Comparison of ENCODE assay signal across 22 mouse cellular contexts in the genomic region with DNA sequence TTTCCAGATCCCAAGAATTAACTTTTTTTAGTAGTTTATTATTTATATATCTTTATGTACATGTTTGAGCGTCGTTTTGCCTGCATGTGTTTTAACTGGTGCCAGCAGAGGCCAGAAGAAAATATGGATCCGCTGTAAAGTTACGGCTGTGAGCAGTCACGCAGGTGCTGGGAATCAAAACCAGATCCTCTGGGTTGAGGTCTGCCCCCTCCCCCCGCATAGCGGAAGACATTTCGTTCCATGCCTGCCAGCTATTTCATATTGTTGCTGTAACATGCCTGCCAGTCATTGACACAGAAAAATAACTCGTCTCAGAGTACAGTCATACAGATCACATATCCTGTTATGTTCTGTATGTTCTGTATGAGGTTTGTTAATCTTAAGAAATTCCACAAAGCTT. TPM values are rescaled to one million over a fixed set of nuclear protein-coding genes. Genes with fewer than 3 reads are reported as not detected.
A peak's percentile ranks its signal among the peaks of the same experiment; 100 is the strongest.
DNase-seq lines count a peak whose midpoint lies in the region; ATAC-seq and TF ChIP-seq lines count a peak whose summit lies in the region.
"Had no signal": no experiment of that assay in that cellular context is flagged by ENCODE, and none has a peak within 500 bp of the region (broad histone marks: within the 10 kb centered on the region; RNA-seq: fewer than 3 reads in every experiment).

No protein-coding gene starts in this region.

- WGBS in midbrain, embryonic 11.5 days: 83% methylated on average over 9 of the region's 9 CpGs
- WGBS in midbrain, postnatal 0 days: 86% methylated on average over 9 of the region's 9 CpGs
- WGBS in embryonic facial prominence, embryonic 10.5 days: 73% methylated on average over 9 of the region's 9 CpGs
- WGBS in embryonic facial prominence, embryonic 13.5 days: 28% methylated on average over 9 of the region's 9 CpGs
- 90% methylated on average over 9 of the region's 9 CpGs for WGBS in thymus, adult 2 months
- WGBS in heart, embryonic 10.5 days: 73% methylated on average over 9 of the region's 9 CpGs

- no peak overlapping the region for H3K27ac ChIP-seq in midbrain, embryonic 11.5 days (ENCODE audit: low read depth, low read length)
- H3K27ac ChIP-seq in midbrain, postnatal 0 days (ENCODE audit: low read depth, low read length): no peak overlapping the region
- H3K27ac ChIP-seq in embryonic facial prominence, embryonic 10.5 days (replicated peaks): no peak overlapping the region
- H3K27ac ChIP-seq in embryonic facial prominence, embryonic 13.5 days: 0 out of 2 replicates have a peak overlapping the region, but pooled peaks have one; percentile 5
- no peak overlapping the region for H3K27ac ChIP-seq in thymus, adult 2 months (ENCODE audit: control insufficient read depth, insufficient read depth, low read length)
- H3K27ac ChIP-seq in heart, embryonic 10.5 days: no peak overlapping the region
- H3K27ac ChIP-seq: embryonic facial prominence, embryonic 12.5 days; forebrain, embryonic 13.5 days; forebrain, embryonic 15.5 days had no signal

- H3K4me3 ChIP-seq in midbrain, embryonic 11.5 days (ENCODE audit: low read depth, low read length): no peak overlapping the region
- H3K4me3 ChIP-seq in midbrain, postnatal 0 days (ENCODE audit: low read depth, low read length): no peak overlapping the region
- H3K4me3 ChIP-seq in embryonic facial prominence, embryonic 10.5 days: no peak overlapping the region
- H3K4me3 ChIP-seq in embryonic facial prominence, embryonic 13.5 days: no peak overlapping the region
- H3K4me3 ChIP-seq in thymus, adult 2 months (ENCODE audit: control insufficient read depth, insufficient read depth, low read length): no peak overlapping the region
- no peak overlapping the region for H3K4me3 ChIP-seq in heart, embryonic 10.5 days
- H3K4me3 ChIP-seq: embryonic facial prominence, embryonic 12.5 days; forebrain, embryonic 13.5 days; forebrain, embryonic 15.5 days had no signal

- H3K9me3 ChIP-seq in midbrain, embryonic 11.5 days (ENCODE audit: control insufficient read depth, low read length): no peaks in the 10 kb centered on the region
- no peaks in the 10 kb centered on the region for H3K9me3 ChIP-seq in midbrain, postnatal 0 days (ENCODE audit: low read length)
- H3K9me3 ChIP-seq in embryonic facial prominence, embryonic 10.5 days: no peaks in the 10 kb centered on the region
- no peaks in the 10 kb centered on the region for H3K9me3 ChIP-seq in embryonic facial prominence, embryonic 13.5 days
- H3K9me3 ChIP-seq in heart, embryonic 10.5 days: no peaks in the 10 kb centered on the region
- H3K9me3 ChIP-seq: embryonic facial prominence, embryonic 12.5 days; forebrain, embryonic 13.5 days; forebrain, embryonic 15.5 days had no signal

- DNase-seq in midbrain, embryonic 11.5 days (ENCODE audit: low spot score, missing footprints): peak; percentile 49
- DNase-seq in midbrain, postnatal 0 days (ENCODE audit: low spot score): no peak
- peak; percentile 16 for DNase-seq in embryonic facial prominence, embryonic 10.5 days (ENCODE audit: low spot score)
- peak; percentile 23 for DNase-seq in forelimb bud, embryonic 11.5 days (ENCODE audit: low read depth, low spot score)
- no peak for DNase-seq in thymus, adult 2 months
- no peak for DNase-seq in heart, embryonic 10.5 days (ENCODE audit: low spot score)
- DNase-seq in retina, embryonic 14.5 days (ENCODE audit: low spot score): no peak
- DNase-seq: adrenal gland, adult 8-10 months; adrenal gland, postnatal 14 days; adrenal gland, postnatal 36 days; cerebellum, adult 11-12 months; cerebellum, adult 2 months; cerebellum, adult 9-10 months; cerebellum, postnatal 10 days; cerebellum, postnatal 25 days; forebrain, postnatal 0 days had no signal

- H3K4me1 ChIP-seq in midbrain, embryonic 11.5 days (ENCODE audit: control insufficient read depth, insufficient read depth, low read length): no peaks in the 10 kb centered on the region
- no peaks in the 10 kb centered on the region for H3K4me1 ChIP-seq in midbrain, postnatal 0 days (ENCODE audit: insufficient read depth, low read length)
- peaks cover 4% of the 10 kb centered on the region for H3K4me1 ChIP-seq in embryonic facial prominence, embryonic 10.5 days
- peaks cover 10% of the 10 kb centered on the region; the same call in 1 of the 2 replicates for H3K4me1 ChIP-seq in embryonic facial prominence, embryonic 13.5 days
- H3K4me1 ChIP-seq in thymus, adult 2 months (replicated peaks; ENCODE audit: control insufficient read depth, insufficient read depth, low read length): peaks cover 3% of the 10 kb centered on the region
- peaks cover 6% of the 10 kb centered on the region; the same call in 1 of the 2 replicates for H3K4me1 ChIP-seq in heart, embryonic 10.5 days
- H3K4me1 ChIP-seq: embryonic facial prominence, embryonic 12.5 days had no signal

- TF ChIP-seq CTCF in midbrain, postnatal 0 days (IDR thresholded peaks at IDR 0.05): no peak
- no peak for TF ChIP-seq CTCF in thymus, adult 2 months (IDR thresholded peaks at IDR 0.05; ENCODE audit: borderline replicate concordance, control insufficient read depth, extremely low read depth, insufficient read depth, low read length, poor library complexity)

- H3K27me3 ChIP-seq in midbrain, embryonic 11.5 days (ENCODE audit: control insufficient read depth, insufficient read depth, low read length): no peaks in the 10 kb centered on the region
- H3K27me3 ChIP-seq in midbrain, postnatal 0 days (ENCODE audit: insufficient read depth, low read length): no peaks in the 10 kb centered on the region
- H3K27me3 ChIP-seq in embryonic facial prominence, embryonic 10.5 days (replicated peaks; ENCODE audit: low read depth, poor library complexity, severe bottlenecking): no peaks in the 10 kb centered on the region
- H3K27me3 ChIP-seq in embryonic facial prominence, embryonic 13.5 days: no peaks in the 10 kb centered on the region
- H3K27me3 ChIP-seq in thymus, adult 2 months (ENCODE audit: control insufficient read depth, insufficient read depth, low read length): no peaks in the 10 kb centered on the region
- H3K27me3 ChIP-seq in heart, embryonic 10.5 days (ENCODE audit: insufficient read depth, poor library complexity, severe bottlenecking): no peaks in the 10 kb centered on the region
- H3K27me3 ChIP-seq: embryonic facial prominence, embryonic 12.5 days; forebrain, embryonic 13.5 days; Patski had no signal

- ATAC-seq in midbrain, embryonic 11.5 days (ENCODE audit: low FRiP score): no peak
- ATAC-seq in midbrain, postnatal 0 days (ENCODE audit: low FRiP score): no peak
- ATAC-seq in embryonic facial prominence, embryonic 13.5 days (ENCODE audit: insufficient number of reproducible peaks, insufficient read depth, low FRiP score, low TSS enrichment, low read depth): no peak
- ATAC-seq: activated CD4-positive, CD25-positive, alpha-beta regulatory T cell, adult 4 months; forebrain, embryonic 13.5 days; forebrain, embryonic 15.5 days; forebrain, postnatal 0 days; Patski had no signal

- no peak overlapping the region for H3K9ac ChIP-seq in midbrain, embryonic 11.5 days (ENCODE audit: low read length)
- H3K9ac ChIP-seq in midbrain, postnatal 0 days (replicated peaks; ENCODE audit: low read length, poor library complexity, severe bottlenecking): no peak overlapping the region
- no peak overlapping the region for H3K9ac ChIP-seq in embryonic facial prominence, embryonic 13.5 days
- H3K9ac ChIP-seq: embryonic facial prominence, embryonic 12.5 days; forebrain, embryonic 13.5 days; forebrain, embryonic 15.5 days; forebrain, postnatal 0 days had no signal

- no peaks in the 10 kb centered on the region for H3K36me3 ChIP-seq in midbrain, embryonic 11.5 days (ENCODE audit: control insufficient read depth, insufficient read depth, low read length)
- no peaks in the 10 kb centered on the region for H3K36me3 ChIP-seq in midbrain, postnatal 0 days (ENCODE audit: insufficient read depth, low read length)
- no peaks in the 10 kb centered on the region for H3K36me3 ChIP-seq in embryonic facial prominence, embryonic 10.5 days (replicated peaks)
- H3K36me3 ChIP-seq in embryonic facial prominence, embryonic 13.5 days: no peaks in the 10 kb centered on the region
- no peaks in the 10 kb centered on the region for H3K36me3 ChIP-seq in thymus, adult 2 months (ENCODE audit: control insufficient read depth, insufficient read depth, low read length)
- no peaks in the 10 kb centered on the region for H3K36me3 ChIP-seq in heart, embryonic 10.5 days
- H3K36me3 ChIP-seq: embryonic facial prominence, embryonic 12.5 days; forebrain, embryonic 15.5 days had no signal

- TF ChIP-seq POLR2A in thymus, adult 2 months (IDR thresholded peaks at IDR 0.05; ENCODE audit: control insufficient read depth, extremely low read depth, insufficient read depth, low read length, poor library complexity): no peak

- no peak overlapping the region for H3K4me2 ChIP-seq in midbrain, embryonic 11.5 days
- H3K4me2 ChIP-seq in midbrain, postnatal 0 days (ENCODE audit: low read depth, low read length, poor library complexity, severe bottlenecking): no peak overlapping the region
- no peak overlapping the region for H3K4me2 ChIP-seq in embryonic facial prominence, embryonic 13.5 days
- H3K4me2 ChIP-seq: embryonic facial prominence, embryonic 12.5 days; forebrain, embryonic 13.5 days; forebrain, embryonic 15.5 days had no signal

RNA-seq across cellular contexts. Expression of a gene that starts 5.4 kb away (rescaled TPM):
- polyA plus RNA-seq in midbrain, embryonic 11.5 days (2014; fragmentation: Nextera tagmentation; extraction: Ambion mirVana): 96.2 and 104 TPM in 2 replicates
- 35.3 and 41.4 TPM in 2 replicates for total RNA-seq in midbrain, postnatal 0 days (2014; rRNA removed)
- polyA plus RNA-seq in midbrain, postnatal 0 days (2015; fragmentation: Nextera tagmentation; extraction: Ambion mirVana): 88.5 and 96.8 TPM in 2 replicates
- polyA plus RNA-seq in embryonic facial prominence, embryonic 10.5 days (2016; fragmentation: Nextera tagmentation; extraction: Ambion mirVana): 96.1 and 96.8 TPM in 2 replicates
- polyA plus RNA-seq in embryonic facial prominence, embryonic 13.5 days (2015; fragmentation: Nextera tagmentation; extraction: Ambion mirVana): 104 and 105 TPM in 2 replicates
- polyA plus RNA-seq in thymus, adult 2 months (2012; rRNA removed): 31.8 and 33.0 TPM in 2 replicates
- 60.3 and 69.0 TPM in 2 replicates for polyA plus RNA-seq in heart, embryonic 10.5 days (2016; fragmentation: Nextera tagmentation; extraction: Ambion mirVana)

RNA-seq across cellular contexts. Expression of a gene that starts 13.5 kb away (rescaled TPM):
- polyA plus RNA-seq in midbrain, embryonic 11.5 days (2014; fragmentation: Nextera tagmentation; extraction: Ambion mirVana): 40.6 and 42.5 TPM in 2 replicates
- 29.5 and 34.0 TPM in 2 replicates for total RNA-seq in midbrain, postnatal 0 days (2014; rRNA removed)
- 38.2 and 38.6 TPM in 2 replicates for polyA plus RNA-seq in midbrain, postnatal 0 days (2015; fragmentation: Nextera tagmentation; extraction: Ambion mirVana)
- polyA plus RNA-seq in embryonic facial prominence, embryonic 10.5 days (2016; fragmentation: Nextera tagmentation; extraction: Ambion mirVana): 69.0 and 69.9 TPM in 2 replicates
- 52.5 and 54.2 TPM in 2 replicates for polyA plus RNA-seq in embryonic facial prominence, embryonic 13.5 days (2015; fragmentation: Nextera tagmentation; extraction: Ambion mirVana)
- 46.0 and 50.6 TPM in 2 replicates for polyA plus RNA-seq in thymus, adult 2 months (2012; rRNA removed)
- 46.4 and 59.4 TPM in 2 replicates for polyA plus RNA-seq in heart, embryonic 10.5 days (2016; fragmentation: Nextera tagmentation; extraction: Ambion mirVana)

Comparison
In these comparisons a context has a peak if more than half of its experiments do, and no peak if none do; other contexts are left out.
1. DNase-seq: peak in midbrain, embryonic 11.5 days (single experiment), embryonic facial prominence, embryonic 10.5 days (single experiment) and forelimb bud, embryonic 11.5 days (single experiment); none in midbrain, postnatal 0 days (single experiment), thymus, adult 2 months (single experiment), heart, embryonic 10.5 days (single experiment) and retina, embryonic 14.5 days (single experiment).